Mouse (Mus musculus): ENCODE results near the gene Sypl. TPM values are rescaled to one million over a fixed set of nuclear protein-coding genes. Genes with fewer than 3 reads are reported as not detected.

Gene Sypl
- polyA plus RNA-seq (2017; shearing (Covaris generic)), result 10 to 100 TPM; 37.0 to 70.1 TPM

GRCm38 (mm10) chr12:32953596-32954215 is at the start of gene Sypl:
TSS of gene Sypl (plus strand) at chr12:32953891.

Other genes starting within 250 kb of the Sypl start
- 10 to 100 TPM; 21.8 to 28.4 TPM for gene Nampt, start 134.3 kb upstream of the Sypl start, polyA plus RNA-seq (2017; shearing (Covaris generic))
- gene Cdhr3, start 139.0 kb downstream of the Sypl start, polyA plus RNA-seq (2017; shearing (Covaris generic)), result 1 to 10 TPM in 1 of 2 experiments, under 1 TPM in 1; 0.54 to 1.0 TPM
- 10 to 100 TPM; 89.2 to 92.5 TPM for gene Atxn7l1, start 193.8 kb downstream of the Sypl start, polyA plus RNA-seq (2017; shearing (Covaris generic))

Data from inflammation-experienced regulatory T-cells (primary cell).